Mouse (Mus musculus): Measurements from ENCODE around the gene Kif5c.

Kif5c gene

GRCm38 (mm10) chr2:49720343-49720742, 101.2 kb downstream of the Kif5c start:
- DNase-seq (ENCODE audit: low spot score in 2 of 2), result no peak

- DNase-seq (ENCODE audit: low spot score in 2 of 2), result no peak
Measured at GRCm38 (mm10) chr2:49722331-49722730, 103.2 kb downstream of the Kif5c start.

- DNase-seq (ENCODE audit: low spot score in 2 of 2), result no peak
Measured at GRCm38 (mm10) chr2:49722983-49723382, 103.9 kb downstream of the Kif5c start.

- DNase-seq (ENCODE audit: low spot score in 2 of 2), result no peak
Measured at GRCm38 (mm10) chr2:49726672-49727071, 107.6 kb downstream of the Kif5c start.

- peak in 1 of 2 experiments; percentile 78 for DNase-seq (ENCODE audit: low spot score in 2 of 2)
Measured at GRCm38 (mm10) chr2:49727199-49727598, 108.1 kb downstream of the Kif5c start.

GRCm38 (mm10) chr2:49727686-49728085, 108.6 kb downstream of the Kif5c start:
- DNase-seq (ENCODE audit: low spot score in 2 of 2), result no peak

GRCm38 (mm10) chr2:49728896-49729610, 110.0 kb downstream of the Kif5c start:
- DNase-seq (ENCODE audit: low spot score in 2 of 2), result no peak

- no peak for DNase-seq (ENCODE audit: low spot score in 2 of 2)
Measured at GRCm38 (mm10) chr2:49729611-49729969, 110.5 kb downstream of the Kif5c start.

GRCm38 (mm10) chr2:49730183-49730582, 111.1 kb downstream of the Kif5c start:
- no peak for DNase-seq (ENCODE audit: low spot score in 2 of 2)

GRCm38 (mm10) chr2:49732745-49733655, 113.9 kb downstream of the Kif5c start:
- DNase-seq (ENCODE audit: low spot score in 2 of 2), result no peak

GRCm38 (mm10) chr2:49733656-49734008, 114.5 kb downstream of the Kif5c start:
- DNase-seq (ENCODE audit: low spot score in 2 of 2), result no peak

- peak in 1 of 2 experiments; percentile 84 for DNase-seq (ENCODE audit: low spot score in 2 of 2)
Measured at GRCm38 (mm10) chr2:49734013-49734780, 115.1 kb downstream of the Kif5c start.

- DNase-seq (ENCODE audit: low spot score in 2 of 2), result no peak
Measured at GRCm38 (mm10) chr2:49735386-49735785, 116.3 kb downstream of the Kif5c start.

- no peak for DNase-seq (ENCODE audit: low spot score in 2 of 2)
Measured at GRCm38 (mm10) chr2:49739046-49739445, 119.9 kb downstream of the Kif5c start.

GRCm38 (mm10) chr2:49741026-49741425, 121.9 kb downstream of the Kif5c start:
- no peak for DNase-seq (ENCODE audit: low spot score in 2 of 2)

- DNase-seq (ENCODE audit: low spot score in 2 of 2), result peak in 1 of 2 experiments; percentile 68
Measured at GRCm38 (mm10) chr2:49741895-49742734, 123.0 kb downstream of the Kif5c start.

- DNase-seq (ENCODE audit: low spot score in 2 of 2), result no peak
Measured at GRCm38 (mm10) chr2:49742919-49743318, 123.8 kb downstream of the Kif5c start.

- no peak for DNase-seq (ENCODE audit: low spot score in 2 of 2)
Measured at GRCm38 (mm10) chr2:49743775-49744174, 124.7 kb downstream of the Kif5c start.

- no peak for DNase-seq (ENCODE audit: low spot score in 2 of 2)
Measured at GRCm38 (mm10) chr2:49744251-49745093, 125.4 kb downstream of the Kif5c start.

- DNase-seq (ENCODE audit: low spot score in 2 of 2), result no peak
Measured at GRCm38 (mm10) chr2:49745094-49745781, 126.1 kb downstream of the Kif5c start.
